Mouse (Mus musculus) midbrain, postnatal 0 days (tissue): ENCODE measurements around the gene Olfr1315-ps1. TPM values are rescaled to one million over a fixed set of nuclear protein-coding genes. Genes with fewer than 3 reads are reported as not detected.

Experiments used
- ATAC-seq: fragments of 200-750 bp; cut with Nextera tagmentation; 2 replicates; pipeline ENCODE4 v1.8.0; 2017; ENCODE audit warnings: moderate number of reproducible peaks, mild to moderate bottlenecking, moderate TSS enrichment, moderate library complexity; ENCODE audit not compliant: low FRiP score
- DNase-seq: peaks from one replicate; pipeline ENCODE4 v3.0.0-alpha.2; 2015; ENCODE audit warnings: low spot score
- H3K27ac ChIP-seq: fragments of 300-500 bp; sonication (generic); 2 replicates; pipeline ENCODE4 v1.5.1; 2014; ENCODE audit warnings: low read depth, mild to moderate bottlenecking, low read length, mixed read lengths
- H3K27me3 ChIP-seq: fragments of 300-500 bp; sonication (generic); 2 replicates; pipeline ENCODE4 v1.6.1; 2014; ENCODE audit warnings: low read length, control low read depth, mixed read lengths; ENCODE audit not compliant: insufficient read depth
- H3K36me3 ChIP-seq: fragments of 300-500 bp; sonication (generic); 2 replicates; pipeline ENCODE4 v1.6.1; 2014; ENCODE audit warnings: low read length, control low read depth, mixed read lengths; ENCODE audit not compliant: insufficient read depth
- H3K4me1 ChIP-seq: fragments of 300-500 bp; sonication (generic); 2 replicates; pipeline ENCODE4 v1.6.1; 2014; ENCODE audit warnings: mild to moderate bottlenecking, control low read depth, antibody characterized with exemption, low read length, mixed read lengths; ENCODE audit not compliant: insufficient read depth
- H3K4me2 ChIP-seq: fragments of 300-500 bp; sonication (generic); 2 replicates; pipeline ENCODE4 v1.6.1; 2014; ENCODE audit warnings: low read depth, mild to moderate bottlenecking, low read length, mixed read lengths; ENCODE audit not compliant: poor library complexity, severe bottlenecking
- H3K4me3 ChIP-seq: fragments of 300-500 bp; sonication (generic); 2 replicates; pipeline ENCODE4 v1.5.1; 2014; ENCODE audit warnings: low read depth, mild to moderate bottlenecking, low read length, moderate library complexity
- H3K9ac ChIP-seq: fragments of 300-500 bp; sonication (generic); replicated peaks from 2 replicates; pipeline ENCODE4 v1.6.1; 2014; ENCODE audit warnings: mild to moderate bottlenecking, low read length, moderate library complexity, mixed read lengths; ENCODE audit not compliant: poor library complexity, severe bottlenecking
- H3K9me3 ChIP-seq: fragments of 300-500 bp; sonication (generic); 2 replicates; pipeline ENCODE4 v1.6.1; 2016; ENCODE audit warnings: low read length, control low read depth
- CTCF ChIP-seq: IDR thresholded peaks from 2 replicates; pipeline ENCODE4 v1.5.1; 2016; ENCODE audit warnings: antibody characterized with exemption, mild to moderate bottlenecking
- WGBS: fragments of 180-500 bp; shearing (Covaris S2); extraction: QIAGEN DNeasy Blood & Tissue Kit; methylation state at CpG from one replicate; pipeline ENCODE4 v1.1.7; 2014; 5-methylcytosine and 5-hydroxymethylcytosine counted together
- polyA plus RNA-seq: library from polyadenylated mRNA; unstranded; fragments of >200 nt; fragmentation: Nextera tagmentation; extraction: Ambion mirVana; gene quantifications from 2 replicates; pipeline ENCODE4 v1.2.1, GENCODE M21; 2015
- total RNA-seq: library from RNA; depleted of rRNA; stranded (reverse); fragments of >200 nt; gene quantifications from 2 replicates; pipeline ENCODE4 v1.2.3, GENCODE M21; 2014; rRNA removed

The Olfr1315-ps1 gene
- total RNA-seq (not detected in 2 replicates), polyA plus RNA-seq (not detected in 2 replicates)

- no peak within 1 kb of the TSS for H3K4me2 ChIP-seq
- H3K4me1 ChIP-seq, result no peaks in the 10 kb centered on the region
- ATAC-seq, result no peak
- no peaks in the 10 kb centered on the region for H3K36me3 ChIP-seq
- H3K9me3 ChIP-seq, result no peaks in the 10 kb centered on the region
- no peak within 1 kb of the TSS for H3K4me3 ChIP-seq
- DNase-seq, result no peak
- no peak within 1 kb of the TSS for H3K9ac ChIP-seq
- no peak for TF ChIP-seq CTCF
- WGBS, result 71% methylated on average over 1 of the region's 1 CpGs
- H3K27me3 ChIP-seq, result no peaks in the 10 kb centered on the region
- no peak within 1 kb of the TSS for H3K27ac ChIP-seq
Observed at GRCm38 (mm10) chr2:112115340-112115739, at the start of gene Olfr1315-ps1. Gene Olfr1315-ps1 (minus strand): TSS chr2:112115440.

GRCm38 (mm10) chr2:112153898-112154297 is 38.7 kb upstream of the Olfr1315-ps1 start, which contains the start of gene Olfr1318:
Gene Olfr1318 (plus strand): TSS chr2:112154198.
- ATAC-seq (no peak), DNase-seq (no peak)
- Histone ChIP-seq H3K36me3 (no peaks in the 10 kb centered on the region), H3K27ac (no peak within 1 kb of the TSS), H3K4me1 (no peaks in the 10 kb centered on the region), H3K27me3 (no peaks in the 10 kb centered on the region), H3K9ac (no peak within 1 kb of the TSS), H3K4me3 (no peak within 1 kb of the TSS), H3K9me3 (no peaks in the 10 kb centered on the region), H3K4me2 (no peak within 1 kb of the TSS)
- no peak for TF ChIP-seq CTCF

GRCm38 (mm10) chr2:112140029-112140428 is 24.8 kb upstream of the Olfr1315-ps1 start, which contains the start of gene Olfr1317:
Gene Olfr1317 (plus strand): TSS chr2:112140329.
- Histone ChIP-seq H3K27ac (no peak within 1 kb of the TSS), H3K9me3 (no peaks in the 10 kb centered on the region), H3K36me3 (no peaks in the 10 kb centered on the region), H3K27me3 (no peaks in the 10 kb centered on the region), H3K9ac (no peak within 1 kb of the TSS), H3K4me2 (no peak within 1 kb of the TSS), H3K4me1 (no peaks in the 10 kb centered on the region), H3K4me3 (no peak within 1 kb of the TSS)
- WGBS, result 84% methylated on average over 2 of the region's 2 CpGs
- DNase-seq, result no peak
- TF ChIP-seq CTCF, result no peak
- ATAC-seq, result no peak

- H3K4me2 ChIP-seq, result no peak within 1 kb of the TSS
- no peaks in the 10 kb centered on the region for H3K36me3 ChIP-seq
- DNase-seq (no peak), ATAC-seq (no peak)
- WGBS, result 91% methylated on average over 2 of the region's 2 CpGs
- no peaks in the 10 kb centered on the region for H3K9me3 ChIP-seq
- H3K9ac ChIP-seq, result no peak within 1 kb of the TSS
- H3K4me3 ChIP-seq, result no peak within 1 kb of the TSS
- TF ChIP-seq CTCF, result no peak
- no peaks in the 10 kb centered on the region for H3K27me3 ChIP-seq
- H3K4me1 ChIP-seq, result no peaks in the 10 kb centered on the region
- no peak within 1 kb of the TSS for H3K27ac ChIP-seq
Observed at GRCm38 (mm10) chr2:112134877-112135276, 19.6 kb upstream of the Olfr1315-ps1 start, which contains the start of gene Olfr1316. Gene Olfr1316 (minus strand): TSS chr2:112134977.

GRCm38 (mm10) chr2:112096681-112097080 is 18.6 kb downstream of the Olfr1315-ps1 start, which contains the start of gene Olfr1314:
Gene Olfr1314 (minus strand): TSS chr2:112096781.
- Histone ChIP-seq H3K9ac (no peak within 1 kb of the TSS), H3K27me3 (no peaks in the 10 kb centered on the region), H3K4me2 (no peak within 1 kb of the TSS), H3K27ac (no peak within 1 kb of the TSS), H3K9me3 (no peaks in the 10 kb centered on the region), H3K4me3 (no peak within 1 kb of the TSS), H3K4me1 (no peaks in the 10 kb centered on the region), H3K36me3 (no peaks in the 10 kb centered on the region)
- TF ChIP-seq CTCF, result no peak
- ATAC-seq (no peak), DNase-seq (no peak)

- Histone ChIP-seq H3K9ac (no peak within 1 kb of the TSS), H3K9me3 (no peaks in the 10 kb centered on the region), H3K4me3 (no peak within 1 kb of the TSS), H3K36me3 (no peaks in the 10 kb centered on the region), H3K27me3 (no peaks in the 10 kb centered on the region), H3K27ac (no peak within 1 kb of the TSS), H3K4me2 (no peak within 1 kb of the TSS), H3K4me1 (no peaks in the 10 kb centered on the region)
- no peak for TF ChIP-seq CTCF
- ATAC-seq, result no peak
- DNase-seq, result no peak
Observed at GRCm38 (mm10) chr2:112077743-112078142, 37.5 kb downstream of the Olfr1315-ps1 start, which contains the start of gene Olfr1313. Gene Olfr1313 (minus strand): TSS chr2:112077843.

Other genes with a start within 250 kb of the Olfr1315-ps1 start
- 0.27 TPM in 1 of 2 replicates, not detected in the other for gene Olfr1305, start 238.3 kb downstream of the Olfr1315-ps1 start, total RNA-seq
- gene Olfr1305, start 238.3 kb downstream of the Olfr1315-ps1 start, polyA plus RNA-seq, result not detected in 2 replicates
- not detected in 2 replicates for gene Olfr1306, start 199.2 kb downstream of the Olfr1315-ps1 start, total RNA-seq
- gene Olfr1306, start 199.2 kb downstream of the Olfr1315-ps1 start, polyA plus RNA-seq, result not detected in 2 replicates
- 0.47 TPM in 1 of 2 replicates, not detected in the other for gene Olfr1307, start 166.0 kb downstream of the Olfr1315-ps1 start, total RNA-seq
- not detected in 2 replicates for gene Olfr1307, start 166.0 kb downstream of the Olfr1315-ps1 start, polyA plus RNA-seq
- not detected in 2 replicates for gene Olfr1308, start 150.5 kb downstream of the Olfr1315-ps1 start, total RNA-seq
- gene Olfr1308, start 150.5 kb downstream of the Olfr1315-ps1 start, polyA plus RNA-seq, result not detected in 2 replicates
- gene Olfr1309, start 125.2 kb downstream of the Olfr1315-ps1 start, total RNA-seq, result not detected in 2 replicates
- gene Olfr1309, start 125.2 kb downstream of the Olfr1315-ps1 start, polyA plus RNA-seq, result not detected in 2 replicates
- gene Olfr1310, start 102.7 kb downstream of the Olfr1315-ps1 start, total RNA-seq, result not detected in 2 replicates
- gene Olfr1310, start 102.7 kb downstream of the Olfr1315-ps1 start, polyA plus RNA-seq, result not detected in 2 replicates
- not detected in 2 replicates for gene Olfr1311, start 91.0 kb downstream of the Olfr1315-ps1 start, total RNA-seq
- gene Olfr1311, start 91.0 kb downstream of the Olfr1315-ps1 start, polyA plus RNA-seq, result not detected in 2 replicates
- gene Olfr1312, start 65.2 kb downstream of the Olfr1315-ps1 start, total RNA-seq, result not detected in 2 replicates
- not detected in 2 replicates for gene Olfr1312, start 65.2 kb downstream of the Olfr1315-ps1 start, polyA plus RNA-seq
- not detected in 2 replicates for gene Olfr1313, start 37.6 kb downstream of the Olfr1315-ps1 start, total RNA-seq
- gene Olfr1313, start 37.6 kb downstream of the Olfr1315-ps1 start, polyA plus RNA-seq, result not detected in 2 replicates
- not detected in 2 replicates for gene Olfr1314, start 18.7 kb downstream of the Olfr1315-ps1 start, total RNA-seq
- gene Olfr1314, start 18.7 kb downstream of the Olfr1315-ps1 start, polyA plus RNA-seq, result not detected in 2 replicates
- gene Olfr1316, start 19.5 kb upstream of the Olfr1315-ps1 start, total RNA-seq, result 0.16 TPM in 1 of 2 replicates, not detected in the other
- gene Olfr1316, start 19.5 kb upstream of the Olfr1315-ps1 start, polyA plus RNA-seq, result not detected in 2 replicates
- not detected in 2 replicates for gene Olfr1317, start 24.9 kb upstream of the Olfr1315-ps1 start, total RNA-seq
- not detected in 2 replicates for gene Olfr1317, start 24.9 kb upstream of the Olfr1315-ps1 start, polyA plus RNA-seq
- gene Olfr1318, start 38.8 kb upstream of the Olfr1315-ps1 start, total RNA-seq, result not detected in 2 replicates
- gene Olfr1318, start 38.8 kb upstream of the Olfr1315-ps1 start, polyA plus RNA-seq, result 0.05 TPM in 1 of 2 replicates, not detected in the other
- 23.3 and 37.2 TPM in 2 replicates for gene Lpcat4, start 124.0 kb upstream of the Olfr1315-ps1 start, total RNA-seq
- 20.2 and 21.6 TPM in 2 replicates for gene Lpcat4, start 124.0 kb upstream of the Olfr1315-ps1 start, polyA plus RNA-seq
- gene Nutm1, start 143.9 kb upstream of the Olfr1315-ps1 start, total RNA-seq, result not detected in 2 replicates
- 0.06 and 0.09 TPM in 2 replicates for gene Nutm1, start 143.9 kb upstream of the Olfr1315-ps1 start, polyA plus RNA-seq
- gene Nop10, start 146.5 kb upstream of the Olfr1315-ps1 start, total RNA-seq, result 75.7 and 111 TPM in 2 replicates
- 151 and 158 TPM in 2 replicates for gene Nop10, start 146.5 kb upstream of the Olfr1315-ps1 start, polyA plus RNA-seq
- gene Slc12a6, start 150.4 kb upstream of the Olfr1315-ps1 start, total RNA-seq, result 69.7 and 81.6 TPM in 2 replicates
- 13.3 and 14.1 TPM in 2 replicates for gene Slc12a6, start 150.4 kb upstream of the Olfr1315-ps1 start, polyA plus RNA-seq
- gene Gm21985, start 150.9 kb upstream of the Olfr1315-ps1 start, total RNA-seq, result 2.3 and 2.5 TPM in 2 replicates
- gene Gm21985, start 150.9 kb upstream of the Olfr1315-ps1 start, polyA plus RNA-seq, result not detected in 2 replicates